ENCODE assay signal across 10 mouse cellular contexts in the genomic region with DNA sequence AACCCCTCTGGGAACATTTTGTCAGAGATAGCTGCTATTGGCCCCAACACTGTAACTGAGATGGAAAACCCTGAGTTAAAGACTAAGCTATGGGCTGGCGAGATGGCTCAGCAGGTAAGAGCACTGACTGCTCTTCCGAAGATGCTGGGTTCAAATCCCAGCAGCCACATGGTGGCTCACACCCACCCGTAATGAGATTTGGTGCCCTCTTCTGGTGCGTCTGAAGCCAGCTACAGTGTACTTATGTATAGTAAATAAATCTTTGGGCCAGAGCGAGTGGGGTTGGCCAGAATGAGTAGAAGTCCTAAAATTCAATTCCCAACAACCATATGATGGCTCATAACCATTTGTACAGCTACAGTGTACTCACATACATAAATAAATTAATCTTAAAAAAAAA. TPM values are rescaled to one million over a fixed set of nuclear protein-coding genes. Genes with fewer than 3 reads are reported as not detected.
DNase-seq lines count a peak whose midpoint lies in the region; ATAC-seq and TF ChIP-seq lines count a peak whose summit lies in the region.
"Had no signal": no experiment of that assay in that cellular context is flagged by ENCODE, and none has a peak within 500 bp of the region (broad histone marks: within the 10 kb centered on the region; RNA-seq: fewer than 3 reads in every experiment).

No protein-coding gene starts in this region.

- H3K79me2 ChIP-seq in liver, adult 2 months (ENCODE audit: control insufficient read depth, insufficient read depth, low read length): peaks cover 3% of the 10 kb centered on the region; the same call in 1 of the 2 replicates

- peak; percentile 18 for DNase-seq in embryonic facial prominence, embryonic 11.5 days (ENCODE audit: low spot score)
- no peak for DNase-seq in embryonic facial prominence, embryonic 10.5 days (ENCODE audit: low spot score)
- no peak for DNase-seq in liver, adult 2 months (ENCODE audit: extremely low read depth, low read depth, low spot score)
- peak; percentile 80 for DNase-seq in thymus, postnatal 14 days
- DNase-seq in cerebellum, postnatal 14 days: no peak
- no peak for DNase-seq in retina, embryonic 14.5 days (ENCODE audit: low spot score)
- DNase-seq: kidney, adult 8-10 months; left cerebral cortex, postnatal 4 days had no signal

- TF ChIP-seq POLR2A in liver, adult 2 months (IDR thresholded peaks at IDR 0.05; ENCODE audit: extremely low read depth, insufficient read depth, low read length): no peak
- TF ChIP-seq POLR2A in bone marrow, adult 2 months (IDR thresholded peaks at IDR 0.05; ENCODE audit: borderline replicate concordance, control insufficient read depth, low read depth, low read length): no peak

- no peaks in the 10 kb centered on the region for H3K9me3 ChIP-seq in embryonic facial prominence, embryonic 11.5 days (replicated peaks; ENCODE audit: control insufficient read depth, low read length)
- H3K9me3 ChIP-seq in embryonic facial prominence, embryonic 10.5 days: no peaks in the 10 kb centered on the region
- no peaks in the 10 kb centered on the region for H3K9me3 ChIP-seq in liver, embryonic 12.5 days (replicated peaks)

- peaks cover 8% of the 10 kb centered on the region; the same call in 1 of the 2 replicates for H3K36me3 ChIP-seq in embryonic facial prominence, embryonic 11.5 days (replicated peaks; ENCODE audit: control insufficient read depth, insufficient read depth, low read depth, low read length)
- H3K36me3 ChIP-seq in embryonic facial prominence, embryonic 10.5 days (replicated peaks): peaks cover 80% of the 10 kb centered on the region
- peaks cover 14% of the 10 kb centered on the region; the same call in 1 of the 2 replicates for H3K36me3 ChIP-seq in liver, adult 2 months (ENCODE audit: control insufficient read depth, insufficient read depth, low read length)
- peaks cover 82% of the 10 kb centered on the region for H3K36me3 ChIP-seq in liver, embryonic 12.5 days

- H3K9ac ChIP-seq in embryonic facial prominence, embryonic 11.5 days (replicated peaks; ENCODE audit: low read length): no peak overlapping the region
- no peak overlapping the region for H3K9ac ChIP-seq in liver, adult 2 months (ENCODE audit: low read depth, low read length)
- H3K9ac ChIP-seq in liver, embryonic 12.5 days: no peak overlapping the region

- no peak overlapping the region for H3K27ac ChIP-seq in embryonic facial prominence, embryonic 11.5 days (replicated peaks; ENCODE audit: low read depth, low read length)
- no peak overlapping the region for H3K27ac ChIP-seq in embryonic facial prominence, embryonic 10.5 days (replicated peaks)
- no peak overlapping the region for H3K27ac ChIP-seq in liver, adult 2 months (replicated peaks; ENCODE audit: insufficient read depth, low read depth, low read length)
- no peak overlapping the region for H3K27ac ChIP-seq in liver, embryonic 12.5 days
- H3K27ac ChIP-seq in bone marrow, adult 2 months (ENCODE audit: control insufficient read depth, insufficient read depth, low read depth, low read length, poor library complexity): no peak overlapping the region

- no peak overlapping the region for H3K4me2 ChIP-seq in embryonic facial prominence, embryonic 11.5 days (ENCODE audit: low read depth, low read length)
- no peak overlapping the region for H3K4me2 ChIP-seq in liver, embryonic 12.5 days

- no peak overlapping the region for H3K4me3 ChIP-seq in embryonic facial prominence, embryonic 11.5 days (ENCODE audit: low read depth, low read length)
- H3K4me3 ChIP-seq in embryonic facial prominence, embryonic 10.5 days: no peak overlapping the region
- no peak overlapping the region for H3K4me3 ChIP-seq in liver, adult 2 months (ENCODE audit: insufficient read depth, low read depth, low read length)
- H3K4me3 ChIP-seq in liver, embryonic 12.5 days: no peak overlapping the region
- no peak overlapping the region for H3K4me3 ChIP-seq in bone marrow, adult 2 months (replicated peaks; ENCODE audit: control insufficient read depth, low read depth, low read length)

- peak; percentile 29 for TF ChIP-seq CTCF in liver, adult 2 months (IDR thresholded peaks at IDR 0.05; ENCODE audit: low read depth, low read length)
- TF ChIP-seq CTCF in bone marrow, adult 2 months (IDR thresholded peaks at IDR 0.05; ENCODE audit: control insufficient read depth, insufficient read depth, low read length): peak; percentile 52; the same call in 1 of the 2 replicates

- no peaks in the 10 kb centered on the region for H3K4me1 ChIP-seq in embryonic facial prominence, embryonic 11.5 days (ENCODE audit: control insufficient read depth, insufficient read depth, low read length)
- H3K4me1 ChIP-seq in embryonic facial prominence, embryonic 10.5 days: peaks cover 10% of the 10 kb centered on the region
- H3K4me1 ChIP-seq in liver, adult 2 months (ENCODE audit: control insufficient read depth, insufficient read depth, low read length): peaks cover 3% of the 10 kb centered on the region; the same call in 1 of the 2 replicates
- peaks cover 50% of the 10 kb centered on the region for H3K4me1 ChIP-seq in liver, embryonic 12.5 days
- H3K4me1 ChIP-seq in bone marrow, adult 2 months (ENCODE audit: control insufficient read depth, insufficient read depth, low read length): peaks cover 3% of the 10 kb centered on the region; the same call in 1 of the 2 replicates

- no peak for ATAC-seq in embryonic facial prominence, embryonic 11.5 days (replicated peaks; ENCODE audit: insufficient number of reproducible peaks, low FRiP score, low TSS enrichment, low read depth)
- no peak for ATAC-seq in liver, embryonic 12.5 days

- 82% methylated on average over 5 of the region's 5 CpGs for WGBS in embryonic facial prominence, embryonic 11.5 days
- 74% methylated on average over 5 of the region's 5 CpGs for WGBS in embryonic facial prominence, embryonic 10.5 days
- 71% methylated on average over 5 of the region's 5 CpGs for WGBS in liver, adult 2 months
- WGBS in liver, embryonic 12.5 days (ENCODE audit: insufficient replicate concordance): 69% methylated on average over 5 of the region's 5 CpGs
- WGBS in bone marrow, adult 2 months: 64% methylated on average over 5 of the region's 5 CpGs

- no peaks in the 10 kb centered on the region for H3K27me3 ChIP-seq in embryonic facial prominence, embryonic 11.5 days (ENCODE audit: control insufficient read depth, insufficient read depth, low read length)
- H3K27me3 ChIP-seq in embryonic facial prominence, embryonic 10.5 days (replicated peaks; ENCODE audit: low read depth, poor library complexity, severe bottlenecking): no peaks in the 10 kb centered on the region
- H3K27me3 ChIP-seq in liver, adult 2 months (ENCODE audit: control insufficient read depth, insufficient read depth, low read length): no peaks in the 10 kb centered on the region
- H3K27me3 ChIP-seq in liver, embryonic 12.5 days (replicated peaks): no peaks in the 10 kb centered on the region

RNA-seq across cellular contexts. Expression of a gene that starts 5.1 kb away (rescaled TPM):
- 30.4 and 31.4 TPM in 2 replicates for polyA plus RNA-seq in embryonic facial prominence, embryonic 11.5 days (2014; fragmentation: Nextera tagmentation; extraction: Ambion mirVana)
- 43.8 and 44.7 TPM in 2 replicates for polyA plus RNA-seq in embryonic facial prominence, embryonic 10.5 days (2016; fragmentation: Nextera tagmentation; extraction: Ambion mirVana)
- total RNA-seq in liver, adult 2 months (2014; rRNA removed): 2.5 and 3.4 TPM in 2 replicates
- 6.7 and 8.1 TPM in 2 replicates for polyA plus RNA-seq in liver, adult 2 months (2012; rRNA removed)
- 34.6 and 35.2 TPM in 2 replicates for polyA plus RNA-seq in liver, embryonic 12.5 days (2016; fragmentation: Nextera tagmentation; extraction: Ambion mirVana)
- 5.8 and 9.5 TPM in 2 replicates for polyA plus RNA-seq in bone marrow, adult 2 months (2011; ENCODE audit: insufficient read depth, insufficient read length, low replicate concordance, missing spikeins)

RNA-seq across cellular contexts. Expression of a gene that starts 5.2 kb away (rescaled TPM):
- polyA plus RNA-seq in embryonic facial prominence, embryonic 11.5 days (2014; fragmentation: Nextera tagmentation; extraction: Ambion mirVana): 47.1 and 48.0 TPM in 2 replicates
- 46.7 and 48.9 TPM in 2 replicates for polyA plus RNA-seq in embryonic facial prominence, embryonic 10.5 days (2016; fragmentation: Nextera tagmentation; extraction: Ambion mirVana)
- total RNA-seq in liver, adult 2 months (2014; rRNA removed): 14.4 and 15.0 TPM in 2 replicates
- polyA plus RNA-seq in liver, adult 2 months (2012; rRNA removed): 15.0 and 19.4 TPM in 2 replicates
- 31.2 and 32.6 TPM in 2 replicates for polyA plus RNA-seq in liver, embryonic 12.5 days (2016; fragmentation: Nextera tagmentation; extraction: Ambion mirVana)
- 18.0 and 21.2 TPM in 2 replicates for polyA plus RNA-seq in bone marrow, adult 2 months (2011; ENCODE audit: insufficient read depth, insufficient read length, low replicate concordance, missing spikeins)

RNA-seq across cellular contexts. Expression of a gene that starts 5.2 kb away (rescaled TPM):
- 0.98 and 1.9 TPM in 2 replicates for polyA plus RNA-seq in embryonic facial prominence, embryonic 11.5 days (2014; fragmentation: Nextera tagmentation; extraction: Ambion mirVana)
- 1.6 and 2.4 TPM in 2 replicates for polyA plus RNA-seq in embryonic facial prominence, embryonic 10.5 days (2016; fragmentation: Nextera tagmentation; extraction: Ambion mirVana)
- 1.2 and 1.9 TPM in 2 replicates for total RNA-seq in liver, adult 2 months (2014; rRNA removed)
- polyA plus RNA-seq in liver, adult 2 months (2012; rRNA removed): 0.14 and 0.31 TPM in 2 replicates
- 2.3 and 2.7 TPM in 2 replicates for polyA plus RNA-seq in liver, embryonic 12.5 days (2016; fragmentation: Nextera tagmentation; extraction: Ambion mirVana)
- 3.0 and 5.1 TPM in 2 replicates for polyA plus RNA-seq in bone marrow, adult 2 months (2011; ENCODE audit: insufficient read depth, insufficient read length, low replicate concordance, missing spikeins)

RNA-seq across cellular contexts. Expression of a gene that starts 24.3 kb away (rescaled TPM):
- 4.3 and 5.2 TPM in 2 replicates for polyA plus RNA-seq in embryonic facial prominence, embryonic 11.5 days (2014; fragmentation: Nextera tagmentation; extraction: Ambion mirVana)
- 4.1 and 5.4 TPM in 2 replicates for polyA plus RNA-seq in embryonic facial prominence, embryonic 10.5 days (2016; fragmentation: Nextera tagmentation; extraction: Ambion mirVana)
- total RNA-seq in liver, adult 2 months (2014; rRNA removed): 1.2 and 2.1 TPM in 2 replicates
- 2.2 TPM in 2 replicates for polyA plus RNA-seq in liver, adult 2 months (2012; rRNA removed)
- 5.0 and 6.2 TPM in 2 replicates for polyA plus RNA-seq in liver, embryonic 12.5 days (2016; fragmentation: Nextera tagmentation; extraction: Ambion mirVana)
- polyA plus RNA-seq in bone marrow, adult 2 months (2011; ENCODE audit: insufficient read depth, insufficient read length, low replicate concordance, missing spikeins): 9.3 and 10.3 TPM in 2 replicates

Comparison
In these comparisons a context has a peak if more than half of its experiments do, and no peak if none do; other contexts are left out.
1. DNase-seq: peak in embryonic facial prominence, embryonic 11.5 days (single experiment) and thymus, postnatal 14 days (single experiment); none in embryonic facial prominence, embryonic 10.5 days (single experiment), liver, adult 2 months (single experiment), cerebellum, postnatal 14 days (0 of 2) and retina, embryonic 14.5 days (single experiment).